Mouse (Mus musculus): ENCODE results near the gene Junb.

GRCm38 (mm10) chr8:84959811-84960210, 18.7 kb downstream of the Junb start:
- TF ChIP-seq CTCF (IDR thresholded peaks at IDR 0.05; ENCODE audit: control insufficient read depth, insufficient read depth, insufficient read length) (no peak), USF1 (IDR thresholded peaks at IDR 0.05; ENCODE audit: low read depth) (no peak)

Measured in C2C12 (cell line).